Mouse (Mus musculus) hindbrain, embryonic 16.5 days (tissue): ENCODE data around the gene Smim24. TPM values are rescaled to one million over a fixed set of nuclear protein-coding genes. Genes with fewer than 3 reads are reported as not detected.

Experiments used
- ATAC-seq: fragments of 200-750 bp; cut with Nextera tagmentation; 2 replicates; pipeline ENCODE4 v1.8.0; 2017; ENCODE audit warnings: moderate TSS enrichment, moderate library complexity
- H3K27ac ChIP-seq: fragments of 300-500 bp; sonication (generic); 2 replicates; pipeline ENCODE4 v1.5.1; 2014; ENCODE audit warnings: low read depth, mild to moderate bottlenecking, control low read depth, low read length, moderate library complexity
- H3K27me3 ChIP-seq: fragments of 300-500 bp; sonication (generic); replicated peaks from 2 replicates; pipeline ENCODE4 v1.6.1; 2014; ENCODE audit warnings: low read length; ENCODE audit not compliant: control insufficient read depth, insufficient read depth
- H3K36me3 ChIP-seq: fragments of 300-500 bp; sonication (generic); 2 replicates; pipeline ENCODE4 v1.6.1; 2014; ENCODE audit warnings: mild to moderate bottlenecking, low read length, moderate library complexity, mixed read lengths; ENCODE audit not compliant: control insufficient read depth, insufficient read depth
- H3K4me1 ChIP-seq: fragments of 300-500 bp; sonication (generic); 2 replicates; pipeline ENCODE4 v1.6.1; 2014; ENCODE audit warnings: low read depth, low read length; ENCODE audit not compliant: control insufficient read depth, insufficient read depth
- H3K4me2 ChIP-seq: fragments of 300-500 bp; sonication (generic); 2 replicates; pipeline ENCODE4 v1.6.1; 2014; ENCODE audit warnings: mild to moderate bottlenecking, low read length, control low read depth, moderate library complexity
- H3K4me3 ChIP-seq: fragments of 300-500 bp; sonication (generic); 2 replicates; pipeline ENCODE4 v1.5.1; 2014; ENCODE audit warnings: mild to moderate bottlenecking, low read length, control low read depth, moderate library complexity
- H3K9ac ChIP-seq: fragments of 300-500 bp; sonication (generic); 2 replicates; pipeline ENCODE4 v1.6.1; 2014; ENCODE audit warnings: low read depth, mild to moderate bottlenecking, control low read depth, low read length, moderate library complexity
- H3K9me3 ChIP-seq: fragments of 300-500 bp; sonication (generic); 2 replicates; pipeline ENCODE4 v1.6.1; 2014; ENCODE audit warnings: mild to moderate bottlenecking, low read length, moderate library complexity; ENCODE audit not compliant: control insufficient read depth
- WGBS: fragments of 180-500 bp; shearing (Covaris S2); extraction: QIAGEN DNeasy Blood & Tissue Kit; methylation state at CpG from one replicate; pipeline ENCODE4 v1.1.7; 2014; 5-methylcytosine and 5-hydroxymethylcytosine counted together
- polyA plus RNA-seq: library from polyadenylated mRNA; unstranded; fragments of >200 nt; fragmentation: Nextera tagmentation; extraction: Ambion mirVana; gene quantifications from 2 replicates; pipeline ENCODE4 v1.2.1, GENCODE M21; 2015

The Smim24 gene
- polyA plus RNA-seq, 1 experiment from 2014 or later = 1.6 TPM

GRCm38 (mm10) chr10:81421797-81422100 is 28.9 kb downstream of the Smim24 start:
- H3K27ac ChIP-seq = no peak overlapping the region
- peaks cover 44% of the 10 kb centered on the region for H3K4me1 ChIP-seq
- H3K36me3 ChIP-seq = 0 out of 2 replicates have a peak, but pooled peaks cover 4% of the 10 kb centered on the region
- H3K9ac ChIP-seq = no peak overlapping the region
- ATAC-seq = no peak
- H3K27me3 ChIP-seq = peaks cover 4% of the 10 kb centered on the region; the same call in 1 of the 2 replicates
- H3K4me2 ChIP-seq = no peak overlapping the region
- 71% methylated on average over 5 of the region's 5 CpGs for WGBS
- no peak overlapping the region for H3K4me3 ChIP-seq
- no peaks in the 10 kb centered on the region for H3K9me3 ChIP-seq

GRCm38 (mm10) chr10:81422191-81422590 is 29.3 kb downstream of the Smim24 start:
- ATAC-seq = no peak
- Histone ChIP-seq H3K9me3 (no peaks in the 10 kb centered on the region), H3K4me3 (no peak overlapping the region), H3K4me2 (no peak overlapping the region), H3K27me3 (peaks cover 5% of the 10 kb centered on the region), H3K4me1 (peaks cover 44% of the 10 kb centered on the region), H3K36me3 (0 out of 2 replicates have a peak, but pooled peaks cover 4% of the 10 kb centered on the region), H3K9ac (no peak overlapping the region; the same call in 1 of the 2 replicates), H3K27ac (no peak overlapping the region)
- 74% methylated on average over 6 of the region's 6 CpGs for WGBS

- Histone ChIP-seq H3K36me3 (0 out of 2 replicates have a peak, but pooled peaks cover 4% of the 10 kb centered on the region), H3K4me2 (no peak overlapping the region), H3K4me3 (no peak overlapping the region), H3K9me3 (no peaks in the 10 kb centered on the region), H3K27me3 (peaks cover 9% of the 10 kb centered on the region), H3K9ac (no peak overlapping the region), H3K27ac (no peak overlapping the region), H3K4me1 (peaks cover 41% of the 10 kb centered on the region)
- 82% methylated on average over 3 of the region's 3 CpGs for WGBS
- ATAC-seq = no peak
Measured at GRCm38 (mm10) chr10:81422661-81423217, 29.9 kb downstream of the Smim24 start.

GRCm38 (mm10) chr10:81423476-81424245 is 30.8 kb downstream of the Smim24 start:
- peaks cover 34% of the 10 kb centered on the region for H3K4me1 ChIP-seq
- ATAC-seq = no peak
- no peaks in the 10 kb centered on the region; the same call in 1 of the 2 replicates for H3K9me3 ChIP-seq
- 74% methylated on average over 4 of the region's 4 CpGs for WGBS
- H3K36me3 ChIP-seq = 0 out of 2 replicates have a peak, but pooled peaks cover 4% of the 10 kb centered on the region
- H3K4me3 ChIP-seq = no peak overlapping the region
- peak overlapping the region; percentile 37 for H3K27ac ChIP-seq
- peak overlapping the region; percentile 57 for H3K4me2 ChIP-seq
- 0 out of 2 replicates have a peak overlapping the region, but pooled peaks have one; percentile 44 for H3K9ac ChIP-seq
- peaks cover 12% of the 10 kb centered on the region for H3K27me3 ChIP-seq

- Histone ChIP-seq H3K27ac (peak overlapping the region; percentile 37), H3K4me1 (peaks cover 34% of the 10 kb centered on the region), H3K27me3 (peaks cover 12% of the 10 kb centered on the region), H3K9ac (peak overlapping the region; percentile 44; the same call in 1 of the 2 replicates), H3K4me3 (no peak overlapping the region; the same call in 1 of the 2 replicates), H3K9me3 (no peaks in the 10 kb centered on the region; the same call in 1 of the 2 replicates), H3K4me2 (peak overlapping the region; percentile 57), H3K36me3 (0 out of 2 replicates have a peak, but pooled peaks cover 4% of the 10 kb centered on the region)
- ATAC-seq = peak; percentile 9; the same call in 1 of the 2 replicates
- 9% methylated on average over 25 of the region's 25 CpGs for WGBS
Measured at GRCm38 (mm10) chr10:81424246-81425051, 31.6 kb downstream of the Smim24 start.

- Histone ChIP-seq H3K9me3 (no peaks in the 10 kb centered on the region; the same call in 1 of the 2 replicates), H3K27ac (peak overlapping the region; percentile 34; the same call in 1 of the 2 replicates), H3K9ac (peak overlapping the region; percentile 31; the same call in 1 of the 2 replicates), H3K4me3 (no peak overlapping the region; the same call in 1 of the 2 replicates), H3K4me1 (peaks cover 37% of the 10 kb centered on the region), H3K36me3 (no peaks in the 10 kb centered on the region), H3K4me2 (peak overlapping the region; percentile 57), H3K27me3 (peaks cover 12% of the 10 kb centered on the region)
- no peak for ATAC-seq
- WGBS = 29% methylated on average over 9 of the region's 10 CpGs
Measured at GRCm38 (mm10) chr10:81425236-81425850, 32.5 kb downstream of the Smim24 start.

- Histone ChIP-seq H3K4me2 (peak overlapping the region; percentile 57), H3K9me3 (no peaks in the 10 kb centered on the region; the same call in 1 of the 2 replicates), H3K4me3 (peak overlapping the region; percentile 41), H3K9ac (peak overlapping the region; percentile 56), H3K36me3 (no peaks in the 10 kb centered on the region), H3K27me3 (peaks cover 12% of the 10 kb centered on the region), H3K4me1 (peaks cover 40% of the 10 kb centered on the region), H3K27ac (no peak overlapping the region; the same call in 1 of the 2 replicates)
- ATAC-seq = no peak
- 3% methylated on average over 11 of the region's 33 CpGs for WGBS
Measured at GRCm38 (mm10) chr10:81426081-81426671, 33.3 kb downstream of the Smim24 start.

GRCm38 (mm10) chr10:81426897-81427296 is 34.0 kb downstream of the Smim24 start:
- H3K4me1 ChIP-seq = peaks cover 43% of the 10 kb centered on the region
- H3K4me2 ChIP-seq = peak overlapping the region; percentile 57
- H3K4me3 ChIP-seq = peak overlapping the region; percentile 41
- peaks cover 12% of the 10 kb centered on the region for H3K27me3 ChIP-seq
- no peaks in the 10 kb centered on the region; the same call in 1 of the 2 replicates for H3K9me3 ChIP-seq
- WGBS = 2% methylated on average over 36 of the region's 38 CpGs
- no peaks in the 10 kb centered on the region for H3K36me3 ChIP-seq
- H3K9ac ChIP-seq = peak overlapping the region; percentile 56
- ATAC-seq = no peak
- H3K27ac ChIP-seq = no peak overlapping the region
